Mouse (Mus musculus) lung, adult 2 months (tissue): Measurements from ENCODE around the gene Mkrn2. TPM values are rescaled to one million over a fixed set of nuclear protein-coding genes. Genes with fewer than 3 reads are reported as not detected.

ENCODE experiments used
- DNase-seq: peaks from one replicate; pipeline ENCODE4 v3.0.0; 2022
- H3K4me1 ChIP-seq: fragments of 200-500 bp; 2 replicates; pipeline ENCODE4 v1.6.1; 2011; ENCODE audit warnings: low read length; ENCODE audit not compliant: control insufficient read depth, insufficient read depth
- H3K4me3 ChIP-seq: fragments of 200-500 bp; replicated peaks from 2 replicates; pipeline ENCODE3; 2011; ENCODE audit warnings: low read depth, mild to moderate bottlenecking, control low read depth, low read length; ENCODE audit errors: extremely low read depth
- CTCF ChIP-seq: fragments of 200-500 bp; IDR thresholded peaks from 2 replicates; pipeline ENCODE4 v1.5.1; 2011; ENCODE audit warnings: mild to moderate bottlenecking, low read length, control low read depth; ENCODE audit not compliant: insufficient read depth
- POLR2A ChIP-seq: fragments of 200-500 bp; IDR thresholded peaks from 2 replicates; pipeline ENCODE4 v1.6.1; 2011; ENCODE audit warnings: low read depth, mild to moderate bottlenecking, control low read depth, low read length, borderline replicate concordance; ENCODE audit errors: extremely low read depth
- whole genome bisulfite sequencing: fragments of 180-500 bp; shearing (Covaris S2); methylation state at CpG from one replicate; pipeline ENCODE4 v1.1.7; 2018; 5-methylcytosine and 5-hydroxymethylcytosine counted together
- polyA plus RNA-seq: library from polyadenylated mRNA; depleted of rRNA; stranded (reverse); fragments of >200 nt; gene quantifications from 2 replicates; pipeline ENCODE4 v1.2.3, GENCODE M21; 2012

Gene Mkrn2
- polyA plus RNA-seq, 1 experiment = 68.1 TPM

- WGBS = 79% methylated on average over 10 of the region's 10 CpGs
- TF ChIP-seq POLR2A (no peak), CTCF (no peak)
- Histone ChIP-seq H3K4me1 (no peaks in the 10 kb centered on the region), H3K4me3 (no peak overlapping the region)
- DNase-seq = no peak
These were observed 19.2 kb upstream of the Mkrn2 start for GRCm38 (mm10) chr6:115582328-115583115.

GRCm38 (mm10) chr6:115583430-115584125, 18.1 kb upstream of the Mkrn2 start:
- TF ChIP-seq CTCF (no peak), POLR2A (no peak)
- no peak for DNase-seq
- Histone ChIP-seq H3K4me1 (no peaks in the 10 kb centered on the region), H3K4me3 (no peak overlapping the region)
- WGBS = 63% methylated on average over 6 of the region's 6 CpGs

DNA sequence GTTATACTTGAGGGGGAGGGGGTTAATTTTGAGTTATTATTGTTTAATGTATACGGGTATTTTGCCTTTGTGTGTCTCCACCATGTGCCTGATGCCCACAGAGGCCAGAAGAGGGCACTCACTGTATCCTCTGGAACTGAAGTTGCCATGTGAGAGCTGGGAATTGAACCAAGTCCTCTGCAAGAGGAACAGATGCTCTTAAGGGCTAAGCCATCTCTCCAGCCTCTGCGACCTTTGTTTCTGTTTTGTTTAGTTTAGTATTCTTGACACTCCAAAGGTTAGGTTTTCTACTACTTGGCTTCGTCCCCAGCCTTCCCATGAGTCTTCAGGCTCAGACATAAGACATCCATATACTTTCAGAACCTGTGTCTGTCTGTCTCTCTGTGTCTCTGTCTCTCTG, 17.5 kb upstream of the Mkrn2 start:
- TF ChIP-seq CTCF (no peak), POLR2A (no peak)
- Histone ChIP-seq H3K4me3 (no peak overlapping the region), H3K4me1 (no peaks in the 10 kb centered on the region)
- no peak for DNase-seq
- 70% methylated on average over 3 of the region's 3 CpGs for WGBS

DNA sequence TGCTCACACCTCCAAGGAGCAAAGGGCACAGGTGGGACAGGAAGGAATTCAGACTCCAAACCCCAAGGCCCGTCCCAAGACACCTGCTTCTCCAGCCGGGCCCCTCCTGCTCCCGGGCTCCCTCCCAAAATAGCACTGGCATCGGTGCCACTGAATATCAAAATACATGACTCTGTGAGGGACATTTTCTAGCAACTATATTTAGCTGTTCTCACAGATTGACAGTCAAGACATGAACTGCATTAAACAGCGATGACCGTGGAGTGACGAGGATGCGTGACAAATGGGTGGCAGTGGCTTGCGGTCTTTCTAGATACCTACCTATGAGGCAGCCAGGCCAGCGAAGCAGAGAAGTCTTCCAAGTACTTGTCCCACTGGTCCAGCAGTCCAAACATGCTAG, 15.4 kb upstream of the Mkrn2 start:
- no peak for DNase-seq
- no peak for TF ChIP-seq POLR2A
- TF ChIP-seq CTCF = no peak
- 80% methylated on average over 10 of the region's 10 CpGs for WGBS

DNA sequence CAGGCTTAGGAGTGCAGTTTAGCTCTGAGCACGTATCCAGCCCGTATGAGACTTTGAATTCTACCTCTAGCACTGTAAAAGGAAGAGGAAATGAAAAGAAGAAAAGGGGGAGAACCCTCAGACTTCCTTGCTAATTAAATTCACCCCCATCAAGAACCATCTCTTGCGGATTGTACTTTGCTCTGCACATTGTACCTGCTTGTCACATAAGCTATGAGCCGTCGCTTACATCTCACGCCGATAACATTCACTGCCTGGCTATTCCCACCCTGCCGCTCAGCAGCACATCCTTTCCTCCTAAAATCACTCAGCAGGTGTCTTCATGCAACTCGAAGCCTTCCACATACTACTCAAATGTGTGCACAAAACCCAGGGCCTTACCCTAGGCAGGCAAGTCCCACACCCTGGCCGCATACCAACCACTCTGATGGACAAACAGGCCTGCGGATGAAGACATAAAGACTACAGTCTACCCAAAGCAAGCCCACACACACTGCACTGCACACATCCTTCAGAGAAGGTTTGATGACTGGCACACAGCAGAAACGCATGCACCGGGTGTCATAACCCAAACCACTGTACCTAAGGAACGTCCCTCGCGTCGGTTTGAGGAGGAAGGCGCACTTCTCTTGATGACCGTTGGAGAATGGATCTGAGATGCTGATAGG, 9.9 kb upstream of the Mkrn2 start:
- no peak overlapping the region for H3K4me3 ChIP-seq
- WGBS = 81% methylated on average over 19 of the region's 19 CpGs

More for the DNA sequence above, 15.4 kb upstream of the Mkrn2 start:
- Histone ChIP-seq H3K4me1 (no peaks in the 10 kb centered on the region), H3K4me3 (no peak overlapping the region)

DNA sequence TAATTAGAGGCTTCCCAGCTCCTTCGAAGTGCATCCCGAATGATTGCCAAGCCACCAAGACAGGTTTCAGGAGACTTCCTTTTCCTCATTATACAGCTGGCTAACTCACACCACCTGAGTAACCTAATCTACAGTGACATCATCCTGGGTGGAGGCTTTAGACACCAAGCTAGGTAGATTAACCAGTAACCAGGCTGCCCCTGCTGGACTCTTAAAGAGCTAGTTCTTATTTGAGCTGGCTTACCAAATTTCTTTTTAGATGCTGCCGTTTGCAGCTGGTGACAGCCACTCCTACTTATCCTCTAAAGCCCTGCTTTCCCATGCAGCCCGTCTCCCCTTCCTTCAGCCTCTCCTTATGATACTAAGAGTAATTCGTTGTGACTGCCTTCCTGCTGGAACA, 9.2 kb upstream of the Mkrn2 start, which contains the start of gene Mkrn2os:
Gene Mkrn2os (minus strand): TSS at position 119 of the 400 bp plus-strand sequence.
- no peak for DNase-seq
- TF ChIP-seq CTCF (no peak), POLR2A (no peak)
- WGBS = 46% methylated on average over 5 of the region's 5 CpGs
- no peak within 1 kb of the TSS for H3K4me3 ChIP-seq
- no peaks in the 10 kb centered on the region for H3K4me1 ChIP-seq

More for the DNA sequence above, 9.9 kb upstream of the Mkrn2 start:
- H3K4me1 ChIP-seq = no peaks in the 10 kb centered on the region
- no peak for DNase-seq
- no peak for TF ChIP-seq CTCF
- TF ChIP-seq POLR2A = no peak

GRCm38 (mm10) chr6:115593252-115593651, 8.4 kb upstream of the Mkrn2 start:
- no peaks in the 10 kb centered on the region for H3K4me1 ChIP-seq
- TF ChIP-seq CTCF (no peak), POLR2A (no peak)
- no peak overlapping the region for H3K4me3 ChIP-seq
- DNase-seq = no peak
- 69% methylated on average over 4 of the region's 4 CpGs for WGBS

DNA sequence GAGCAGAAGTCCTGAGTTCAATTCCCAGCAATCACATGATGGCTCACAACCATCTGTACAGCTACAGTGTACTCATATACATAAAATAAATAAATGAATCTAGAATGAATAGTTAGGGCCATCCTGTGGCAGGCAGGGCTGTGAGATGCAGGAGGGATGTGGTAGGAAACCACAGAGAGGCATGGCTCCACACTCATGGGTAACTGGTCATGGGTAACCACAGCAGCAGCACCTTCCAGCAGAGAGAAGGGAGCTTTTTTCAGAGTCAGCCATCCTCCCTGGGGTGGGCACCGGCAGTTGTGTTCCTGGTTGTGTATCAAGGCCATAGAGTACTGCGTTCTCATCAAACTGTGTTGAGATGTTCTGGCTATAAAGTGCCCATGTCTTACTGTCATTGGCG, 7.2 kb upstream of the Mkrn2 start:
- Histone ChIP-seq H3K4me3 (no peak overlapping the region), H3K4me1 (no peaks in the 10 kb centered on the region)
- DNase-seq = no peak
- TF ChIP-seq CTCF = no peak
- TF ChIP-seq POLR2A = no peak
- 68% methylated on average over 3 of the region's 3 CpGs for WGBS

GRCm38 (mm10) chr6:115595667-115596066, 6.0 kb upstream of the Mkrn2 start:
- no peak for DNase-seq
- Histone ChIP-seq H3K4me3 (no peak overlapping the region), H3K4me1 (no peaks in the 10 kb centered on the region)
- 58% methylated on average over 3 of the region's 3 CpGs for WGBS
- TF ChIP-seq POLR2A = no peak
- no peak for TF ChIP-seq CTCF
